Mouse (Mus musculus): Measurements from ENCODE around the gene Ralgps1.
A peak's percentile ranks its signal among the peaks of the same experiment; 100 is the strongest.
"Not testable (repeated sequence)": the region's sequence is repeated elsewhere in the genome, so short reads cannot be mapped to it uniquely, and the experiment has no call there.

The Ralgps1 gene

DNA sequence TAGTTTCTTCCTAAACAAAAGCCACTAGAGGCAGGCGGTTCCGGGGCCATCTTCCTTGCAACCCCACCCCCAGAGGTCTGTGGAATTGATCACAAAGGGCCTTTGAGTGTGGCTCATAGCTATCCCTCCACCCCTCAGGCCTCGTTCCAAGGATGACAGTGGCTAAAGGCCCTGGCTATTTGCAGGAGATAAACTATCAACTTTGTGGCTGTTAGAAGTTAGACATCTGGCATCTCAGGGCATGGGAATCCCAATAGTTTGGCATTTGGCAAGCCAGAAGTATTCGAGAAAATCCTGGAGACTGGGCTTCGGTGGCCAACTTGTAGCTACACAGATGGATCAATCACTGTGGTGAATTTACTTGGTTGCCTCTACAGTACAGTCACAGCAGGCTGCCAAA, 137.4 kb downstream of the Ralgps1 start:
- DNase-seq = no peak

DNA sequence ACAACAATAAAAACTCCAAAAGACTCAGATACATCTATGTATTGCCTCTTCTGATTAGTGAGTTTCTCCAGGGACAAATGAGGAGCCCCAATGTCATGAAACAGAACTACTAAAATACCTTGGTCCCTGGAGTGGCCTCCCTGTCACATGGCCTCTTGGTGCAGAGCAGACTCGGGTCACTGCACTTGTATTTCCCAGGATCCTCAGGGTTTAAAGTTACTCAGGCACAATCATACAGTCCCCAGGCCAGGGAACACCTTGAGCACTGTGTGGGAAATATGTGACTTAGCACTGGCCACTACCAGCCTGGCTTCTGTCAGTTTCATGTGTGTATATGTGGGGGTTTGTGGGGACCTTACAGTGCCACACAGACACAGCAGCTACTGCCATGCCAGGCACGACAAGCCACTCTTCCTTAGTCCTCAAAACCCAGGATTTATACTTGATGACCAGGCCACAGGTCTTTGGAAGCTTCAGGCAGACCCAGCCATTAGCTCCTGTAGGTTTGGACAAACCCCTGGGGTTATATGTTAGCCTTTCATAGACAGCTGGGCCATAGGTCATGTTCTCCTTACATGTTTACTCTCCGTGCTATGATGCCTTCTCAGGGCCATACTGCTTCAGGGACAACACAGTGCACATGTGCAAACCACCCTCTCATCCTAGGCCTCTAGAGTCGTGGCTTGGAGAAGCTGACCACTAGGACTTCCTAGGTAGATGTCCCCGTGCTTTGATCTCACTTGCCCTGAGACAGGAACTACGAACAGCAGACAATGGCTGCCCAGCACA, 138.3 kb downstream of the Ralgps1 start:
- DNase-seq = no peak

DNA sequence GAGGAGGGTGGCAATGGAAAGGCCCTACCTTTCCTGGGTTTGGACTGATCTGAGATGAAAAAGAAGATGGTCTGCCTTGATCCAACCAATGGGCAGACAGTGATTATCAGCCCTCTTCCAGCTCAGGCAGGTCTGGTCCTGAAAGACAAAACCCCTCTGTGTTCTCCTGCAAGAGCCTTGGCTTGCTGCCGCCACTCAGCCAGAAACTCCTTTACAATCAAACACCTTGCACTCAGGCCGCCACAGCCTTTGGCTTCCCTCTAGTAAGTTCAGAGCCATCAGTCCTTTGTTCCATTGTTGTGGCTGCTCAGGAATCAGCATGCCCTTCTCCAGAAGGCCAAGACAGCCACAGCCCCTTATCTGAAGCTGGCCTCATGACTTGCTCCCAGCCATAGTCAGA, 139.5 kb downstream of the Ralgps1 start:
- DNase-seq = no peak

DNA sequence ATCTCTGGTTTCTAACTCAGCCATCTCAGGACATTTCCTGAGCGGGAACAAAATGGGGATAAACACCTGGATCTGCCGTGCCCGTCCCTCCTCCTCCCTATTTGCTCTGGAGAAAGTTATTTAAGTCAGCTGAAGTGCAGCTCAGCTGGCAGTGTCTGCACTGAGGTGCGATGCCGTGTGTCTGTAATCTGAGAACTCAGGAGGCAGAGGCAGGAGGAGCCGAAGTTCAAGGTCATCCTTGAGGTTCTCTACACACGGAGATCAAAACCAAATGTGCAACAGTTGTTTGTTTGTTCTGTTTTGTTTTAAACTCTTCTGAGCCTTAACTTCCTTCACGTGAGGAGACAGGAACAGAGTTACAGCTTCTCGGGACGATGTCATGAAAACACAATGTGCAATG, 140.6 kb downstream of the Ralgps1 start:
- no peak for DNase-seq

DNA sequence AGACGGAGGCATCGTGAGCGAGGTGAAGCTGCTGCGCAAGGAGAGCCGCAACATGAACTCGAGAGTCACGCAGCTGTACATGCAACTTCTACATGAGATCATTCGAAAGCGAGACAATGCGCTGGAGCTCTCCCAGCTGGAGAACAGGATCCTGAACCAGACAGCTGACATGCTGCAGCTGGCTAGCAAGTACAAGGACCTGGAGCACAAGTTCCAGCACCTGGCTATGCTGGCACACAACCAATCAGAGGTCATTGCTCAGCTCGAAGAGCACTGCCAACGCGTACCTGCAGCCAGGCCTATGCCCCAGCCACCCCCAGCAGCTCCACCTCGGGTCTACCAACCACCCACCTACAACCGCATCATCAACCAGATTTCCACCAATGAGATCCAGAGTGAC, 142.7 kb downstream of the Ralgps1 start:
- DNase-seq = no peak

DNA sequence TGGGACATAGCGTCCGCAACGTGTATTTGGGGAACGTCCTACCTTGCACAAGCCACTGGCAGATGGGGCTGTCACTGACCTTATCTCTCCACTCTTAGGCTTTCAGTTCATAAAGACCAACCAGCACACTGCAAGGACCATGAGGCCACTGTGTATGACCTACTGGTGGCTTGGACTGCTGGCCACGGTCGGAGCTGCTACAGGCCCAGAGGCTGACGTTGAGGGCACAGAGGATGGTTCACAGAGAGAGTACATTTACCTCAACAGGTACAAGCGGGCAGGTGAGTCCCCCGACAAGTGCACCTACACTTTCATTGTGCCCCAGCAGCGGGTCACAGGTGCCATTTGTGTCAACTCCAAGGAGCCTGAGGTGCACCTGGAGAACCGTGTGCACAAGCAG, 143.2 kb downstream of the Ralgps1 start:
- no peak for DNase-seq

DNA sequence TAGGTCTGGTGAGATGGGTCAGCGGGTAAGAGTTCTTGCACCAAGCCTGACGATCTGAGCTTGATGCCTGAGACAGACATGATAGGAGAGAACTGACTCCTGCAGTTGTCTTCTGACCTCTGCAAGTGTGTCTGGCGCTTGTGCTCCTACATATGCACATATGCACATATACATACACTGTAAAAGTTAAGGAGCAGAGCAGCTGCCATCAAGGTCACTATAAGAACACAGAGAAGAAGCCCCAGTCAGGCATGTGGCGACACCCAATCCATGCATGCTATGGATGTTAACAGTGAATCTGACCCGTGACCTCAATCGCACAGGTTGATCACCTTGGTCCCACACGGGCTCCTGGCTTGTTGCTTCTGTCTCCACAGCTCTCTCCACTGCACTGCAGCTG, 145.4 kb downstream of the Ralgps1 start:
- no peak for DNase-seq

DNA sequence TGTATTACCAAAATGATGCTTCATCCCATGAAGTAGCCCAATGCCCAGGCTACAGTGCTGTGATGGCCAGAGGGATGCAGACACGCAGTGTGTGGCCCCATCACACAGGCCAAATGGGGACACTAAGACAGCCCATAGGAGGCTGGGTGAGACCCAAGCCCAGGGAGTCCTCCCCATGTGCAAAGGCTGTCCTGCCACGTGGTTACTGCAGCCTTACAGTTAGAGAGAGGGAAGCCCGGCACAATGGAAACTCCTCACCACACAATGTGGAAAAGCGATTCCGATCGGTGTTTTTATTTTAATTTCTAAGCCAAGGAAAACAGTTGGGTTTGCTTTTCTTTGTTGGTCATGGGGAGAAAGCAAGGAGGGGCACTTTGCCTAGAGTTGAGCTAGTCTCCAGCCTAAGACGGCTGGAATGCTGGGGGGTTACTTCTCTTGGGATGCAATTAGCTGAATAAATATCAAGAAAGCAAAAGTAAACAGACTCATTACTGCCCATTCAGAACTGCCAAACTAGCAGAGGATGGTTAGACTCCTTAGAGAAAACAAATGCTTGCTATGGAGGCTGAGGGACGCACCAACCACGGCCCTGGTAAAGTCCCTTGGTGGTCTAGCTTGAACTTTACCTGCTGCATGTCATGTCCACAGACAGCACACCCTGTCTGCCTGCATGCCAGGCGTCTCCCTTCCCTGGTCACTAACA, 147.5 kb downstream of the Ralgps1 start:
- no peak for DNase-seq

DNA sequence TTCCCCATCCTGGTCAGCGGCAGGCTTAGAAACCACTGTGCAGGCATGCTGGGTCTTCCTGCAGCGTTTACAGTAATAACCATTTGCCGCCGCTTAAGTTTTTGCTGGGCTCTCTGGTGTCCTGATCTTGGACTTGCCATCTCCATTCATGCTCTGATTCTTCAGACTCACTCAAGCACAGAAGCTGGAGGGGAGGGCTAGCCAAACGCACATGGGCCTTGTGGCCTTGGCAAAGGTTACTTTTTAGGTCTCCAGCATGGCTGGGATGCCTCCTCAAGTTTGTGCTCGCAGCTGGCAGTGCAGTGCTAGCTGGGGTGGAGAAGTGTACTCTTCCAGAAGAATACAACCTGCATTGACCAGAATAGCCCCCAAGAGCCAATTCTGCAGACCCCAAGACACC, 148.8 kb downstream of the Ralgps1 start:
- DNase-seq = no peak

DNA sequence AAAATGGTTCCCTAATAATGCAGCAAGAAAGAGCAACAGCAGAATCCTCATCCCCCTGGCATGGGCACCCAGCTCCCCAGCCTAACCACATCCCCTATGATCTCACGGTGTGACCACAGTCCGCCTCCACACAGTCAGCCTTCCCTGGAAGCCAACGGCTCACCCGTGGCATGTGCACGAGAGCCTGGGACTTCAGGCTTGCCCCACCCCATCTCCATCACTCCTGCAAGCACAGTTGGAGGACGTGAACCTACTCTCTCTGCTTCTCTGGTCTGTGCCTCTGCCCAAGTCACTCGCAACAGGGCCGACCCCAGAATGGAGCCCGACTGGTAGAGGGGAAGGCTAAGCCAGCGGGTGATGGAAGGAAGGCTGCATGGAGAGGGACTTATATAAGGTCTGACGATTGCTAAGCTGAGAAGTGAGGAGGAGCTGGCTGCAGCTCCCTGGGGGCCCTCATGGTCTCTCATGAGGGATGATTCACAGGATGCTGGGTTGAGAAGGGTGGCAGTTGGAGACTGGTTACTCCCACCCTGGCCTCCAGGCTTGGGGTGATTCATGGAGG, 149.9 kb downstream of the Ralgps1 start:
- no peak for DNase-seq

DNA sequence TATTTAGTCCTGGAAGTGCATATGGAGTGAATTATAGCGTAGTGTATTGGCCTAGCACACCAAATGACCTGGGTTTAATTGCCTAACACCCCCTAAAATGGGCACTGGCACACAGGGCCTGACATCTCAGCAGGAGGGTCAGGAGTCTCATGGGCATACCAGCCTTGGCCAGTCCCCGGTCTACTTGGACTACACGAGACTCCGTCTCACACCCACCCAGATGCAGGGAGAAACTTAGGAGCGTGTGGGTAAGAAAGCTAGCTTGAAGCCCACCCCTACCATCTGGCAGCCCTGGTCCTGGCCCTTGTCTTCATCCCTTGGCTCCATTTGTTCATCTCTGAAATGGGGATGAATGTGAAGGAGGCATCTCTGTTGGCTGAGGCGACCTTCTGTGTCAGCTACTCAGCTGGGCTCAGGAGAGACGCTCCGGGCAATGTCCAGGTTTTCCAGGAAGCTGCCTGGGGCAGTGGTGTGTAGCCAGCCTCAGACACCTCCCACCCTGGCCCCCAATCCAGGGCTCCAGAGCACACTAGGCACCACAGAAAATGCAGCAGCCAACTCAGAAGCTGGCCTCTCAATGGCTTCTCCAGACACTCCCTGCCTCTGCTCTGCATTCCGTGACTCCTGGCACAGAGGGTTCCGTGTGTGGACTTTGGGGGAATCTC, 150.5 kb downstream of the Ralgps1 start:
- DNase-seq = no peak

DNA sequence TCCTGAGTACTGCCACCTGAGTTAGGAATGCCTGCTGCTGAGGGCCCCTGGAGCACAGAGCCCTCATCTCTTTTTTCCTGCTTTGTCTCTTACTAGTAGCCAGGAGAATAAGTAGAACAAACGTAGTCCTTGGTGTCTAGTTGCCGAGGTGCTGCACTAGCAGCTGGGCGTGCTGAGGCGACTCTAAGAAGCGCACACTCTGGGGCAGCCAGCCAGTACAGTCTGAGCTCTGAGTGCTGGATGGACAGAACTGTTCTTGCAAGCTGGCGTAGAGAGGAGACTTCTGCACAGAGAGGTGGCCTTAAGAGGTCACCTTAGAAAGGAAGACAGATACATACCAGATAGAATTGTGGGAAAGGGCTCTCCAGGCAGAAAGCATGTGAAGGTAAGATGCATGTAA, 151.0 kb downstream of the Ralgps1 start:
- DNase-seq = no peak

DNA sequence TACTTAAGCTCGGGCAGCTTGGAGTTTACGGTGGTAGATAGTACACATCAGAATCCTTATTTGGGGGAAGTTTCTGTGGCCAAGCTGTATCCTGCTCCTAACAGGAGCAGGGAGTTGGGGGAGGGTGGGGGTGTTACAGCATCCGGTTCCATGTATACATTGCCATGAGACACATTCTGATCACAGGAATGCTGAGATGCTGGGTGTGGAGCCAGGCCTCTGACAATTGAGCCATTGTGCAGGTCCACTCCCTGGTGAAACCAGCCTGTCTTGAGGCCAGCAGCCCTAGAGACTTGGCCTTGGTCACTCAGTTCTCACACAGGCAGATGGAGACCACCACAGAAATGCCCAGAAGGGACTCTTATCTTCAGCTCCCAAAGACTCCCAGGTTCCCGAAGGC, 151.6 kb downstream of the Ralgps1 start:
- no peak for DNase-seq

DNA sequence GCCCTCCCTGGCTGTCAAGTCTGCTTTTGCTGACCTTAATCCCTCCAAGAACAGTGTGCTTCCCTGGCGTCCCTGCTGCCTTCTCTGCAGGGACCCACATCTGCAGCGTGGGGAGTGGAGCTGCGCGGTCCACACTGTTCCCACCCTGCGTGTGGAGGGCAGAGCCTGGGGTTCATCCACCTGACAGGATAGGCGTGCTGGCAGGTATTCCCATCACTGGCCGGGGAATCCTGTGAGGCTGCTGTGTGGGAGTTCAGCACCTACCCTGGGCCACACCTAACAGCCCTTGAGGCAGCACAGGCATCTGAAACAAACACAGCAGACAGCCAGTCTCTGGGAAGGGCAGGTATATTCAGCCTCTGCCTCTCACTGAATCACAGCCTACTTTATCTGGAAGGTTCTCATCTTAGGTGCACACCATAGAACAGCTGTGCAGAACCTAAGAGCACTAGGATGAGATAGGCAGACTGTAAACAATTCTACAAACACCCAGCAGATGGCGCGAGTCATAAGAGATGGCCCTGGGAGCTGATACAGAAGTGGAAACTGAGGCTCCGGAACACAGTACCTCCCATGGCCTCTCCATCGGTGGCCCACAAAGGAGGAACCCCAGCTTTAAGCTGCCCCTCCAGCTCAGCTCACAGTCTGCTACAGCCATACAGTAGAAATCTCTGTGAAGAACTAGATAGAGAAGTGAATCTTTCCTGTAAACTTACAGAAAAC, 152.2 kb downstream of the Ralgps1 start:
- no peak for DNase-seq

DNA sequence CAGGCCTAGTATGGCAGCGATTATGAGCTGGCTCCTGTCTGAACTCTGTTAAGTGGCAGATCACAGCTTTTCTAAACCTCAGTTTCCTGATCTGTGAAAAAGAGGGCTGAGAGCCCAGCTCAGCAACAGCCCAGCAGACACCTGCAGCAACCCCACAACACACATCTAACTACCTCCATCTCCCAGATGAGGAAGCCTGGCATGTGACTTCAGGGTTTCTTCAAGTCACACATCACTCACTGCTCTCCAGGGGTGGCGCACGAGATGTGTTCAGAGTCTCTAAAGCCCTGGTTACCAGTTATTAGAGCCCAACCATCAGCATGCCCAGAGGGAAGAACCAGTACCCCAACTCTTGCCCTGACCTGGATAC, 153.9 kb downstream of the Ralgps1 start:
- peak; percentile 51 to 71 for DNase-seq

DNA sequence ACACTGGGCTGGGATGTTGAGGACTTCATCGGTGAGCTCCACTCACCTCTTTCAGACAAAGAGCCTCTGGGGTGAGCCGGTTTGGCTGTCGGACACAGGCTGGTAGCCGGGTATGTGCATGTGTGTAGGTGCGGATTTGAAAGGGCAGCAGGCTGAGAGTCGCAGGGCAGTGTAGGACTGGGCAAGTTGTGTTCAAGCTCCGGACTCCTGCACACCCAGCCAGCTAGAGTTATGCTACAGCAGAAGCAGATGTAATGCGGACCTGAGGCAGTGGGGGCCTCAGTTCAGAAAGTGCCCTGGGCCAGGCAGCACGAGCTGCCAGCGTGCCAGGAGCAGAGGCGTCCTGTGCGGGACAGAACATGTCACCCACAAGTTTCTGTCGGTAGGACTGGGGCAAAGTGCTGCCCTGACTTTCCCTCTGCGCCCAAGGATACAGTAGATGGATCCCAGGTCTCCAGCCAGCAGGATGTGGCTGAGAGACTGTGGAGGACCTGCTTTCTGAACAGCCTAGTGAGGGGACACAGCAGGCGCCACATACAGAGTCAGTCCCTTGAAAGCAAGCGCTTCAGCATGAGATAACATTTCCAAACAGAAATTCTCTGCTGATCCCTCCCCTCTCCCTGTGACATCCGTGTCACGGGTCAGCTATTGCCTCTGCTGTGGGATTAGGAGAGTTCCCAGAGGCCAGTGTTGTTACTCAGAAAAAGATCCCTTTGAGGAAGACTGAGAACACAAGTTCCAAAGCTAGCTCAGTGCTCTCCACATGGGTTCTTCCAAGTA, 154.5 kb downstream of the Ralgps1 start:
- peak in 1 of 2 experiments; percentile 15 for DNase-seq

DNA sequence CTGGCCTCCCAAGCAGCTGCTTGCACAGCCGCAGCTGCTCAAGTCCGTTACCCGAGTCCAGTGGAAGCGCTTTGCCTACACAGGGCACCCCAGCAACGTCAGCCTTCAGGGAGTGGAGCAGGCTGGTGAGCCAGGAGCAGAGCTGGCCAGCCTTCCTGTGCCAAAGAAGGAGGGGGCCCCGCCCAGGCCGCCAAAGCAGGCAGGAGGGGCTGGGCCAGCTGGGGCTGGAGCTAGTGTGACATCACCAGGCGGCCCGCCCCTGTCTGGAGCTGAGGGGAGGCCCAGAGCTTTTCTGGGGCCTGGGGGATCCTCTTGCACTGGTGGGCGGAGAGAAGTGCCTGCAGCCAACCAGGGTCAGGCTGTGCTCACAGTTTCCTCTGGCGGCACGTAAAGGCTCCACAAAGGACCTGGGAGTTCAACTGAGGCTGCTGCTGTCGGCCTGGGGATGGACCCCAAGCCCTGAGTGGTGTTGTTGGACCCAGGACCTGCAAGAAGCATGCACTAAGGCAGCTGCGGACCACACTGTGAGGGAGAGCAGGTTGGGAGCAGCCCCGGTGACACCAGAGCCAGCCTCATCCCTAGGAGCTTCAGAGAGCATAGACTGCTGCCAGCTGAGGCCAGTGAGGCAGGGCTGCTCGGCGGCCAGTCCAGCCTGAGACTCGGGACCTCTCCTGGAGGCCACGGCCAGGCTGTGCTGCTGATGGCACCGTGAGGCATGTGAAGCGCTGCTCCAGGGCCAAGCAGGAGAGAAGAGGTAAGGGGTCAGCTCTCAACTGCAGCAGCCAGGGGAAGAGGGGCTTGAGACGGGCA, 155.4 kb downstream of the Ralgps1 start, which contains the start of gene Angptl2:
Angptl2 (plus strand) TSS at position 370 of the 810 bp plus-strand sequence.
- peak; percentile 89 to 92 for DNase-seq

DNA sequence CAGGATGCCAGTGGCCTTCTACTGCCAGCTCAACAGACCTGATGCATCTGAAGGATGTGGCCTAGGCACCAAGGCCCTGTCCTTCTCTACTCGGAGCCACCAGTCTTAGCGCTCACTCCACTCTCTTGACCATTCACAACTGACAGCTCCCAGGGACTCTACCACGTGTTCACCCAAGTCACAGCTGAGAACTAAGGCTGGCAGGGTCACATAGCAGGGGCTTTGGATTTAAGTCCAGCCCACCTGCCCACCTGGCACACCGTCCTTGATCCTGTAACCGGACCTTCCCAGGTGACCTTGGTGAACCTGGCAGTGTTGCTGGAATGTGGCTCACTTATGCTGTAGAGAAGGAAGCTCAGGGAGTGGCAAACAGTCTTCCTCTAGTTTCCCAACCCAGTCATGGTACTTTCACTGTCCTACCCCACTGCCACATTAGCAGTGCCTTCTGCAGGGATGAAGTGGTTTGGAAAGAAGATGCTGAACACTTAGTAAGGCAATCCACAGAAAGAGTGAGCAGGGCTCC, 156.0 kb downstream of the Ralgps1 start:
- DNase-seq = no peak

DNA sequence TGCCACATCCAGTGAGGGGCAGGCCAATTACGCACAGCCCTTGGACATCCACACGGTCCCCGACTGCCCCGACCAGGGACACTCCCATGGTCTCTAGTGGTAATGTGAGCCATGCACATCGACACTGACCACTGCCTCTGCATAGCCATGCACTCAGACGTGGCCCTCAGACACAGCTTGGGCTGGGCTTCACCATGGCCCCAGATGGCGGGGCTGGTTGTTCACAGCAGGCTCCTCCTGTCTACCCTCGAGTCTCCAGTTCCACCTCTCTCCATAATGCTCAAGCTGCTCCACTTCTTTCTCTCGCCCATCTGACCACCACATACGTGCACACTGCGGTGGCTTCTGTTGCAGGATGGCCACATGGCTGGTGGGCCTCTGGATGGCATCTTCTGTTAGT, 160.0 kb downstream of the Ralgps1 start:
- not testable (repeated sequence) for DNase-seq

DNA sequence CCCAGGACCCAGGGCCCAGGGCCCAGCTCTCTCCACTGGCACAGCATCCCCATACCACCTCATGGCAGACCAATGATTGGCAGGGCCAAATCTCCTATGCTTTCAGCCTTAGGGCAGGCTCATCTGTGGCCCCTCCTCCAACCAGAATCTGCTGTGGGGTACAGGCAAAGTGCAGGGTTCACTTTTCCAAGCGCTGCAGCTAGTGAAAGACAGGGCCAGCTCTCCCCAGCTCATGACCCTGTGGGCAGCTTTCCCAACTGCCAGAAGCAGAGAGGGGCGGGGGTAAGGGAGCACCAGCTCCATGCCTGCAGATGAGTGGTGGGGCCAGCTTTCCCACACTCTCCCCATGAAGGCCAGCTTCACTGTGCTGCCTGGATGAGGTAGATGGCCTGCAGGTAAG, 160.4 kb downstream of the Ralgps1 start:
- no peak for DNase-seq

DNA sequence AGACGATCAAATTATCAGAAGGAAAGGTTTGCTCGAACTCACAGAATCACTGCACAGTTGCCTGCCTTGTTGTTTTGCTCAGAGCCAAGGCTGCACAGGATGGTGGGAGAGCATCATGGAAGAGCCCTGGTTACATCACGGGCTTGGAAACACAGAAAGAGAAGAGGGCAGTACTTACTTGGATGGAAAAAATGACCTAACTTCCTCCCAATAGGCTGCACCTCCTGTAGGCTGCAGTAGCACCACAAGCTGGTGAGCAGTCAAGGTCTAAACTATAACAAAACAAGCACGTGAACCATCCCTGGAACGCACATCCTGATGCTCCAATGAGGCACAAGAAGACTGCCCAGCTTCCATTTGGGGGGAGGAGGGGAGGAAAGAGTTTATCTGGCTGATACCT, 163.2 kb downstream of the Ralgps1 start:
- DNase-seq = no peak

Data from thymus, adult 18-20 months (tissue).